Mouse (Mus musculus): ENCODE measurements around the gene Ube2b. TPM values are rescaled to one million over a fixed set of nuclear protein-coding genes. Genes with fewer than 3 reads are reported as not detected.

The Ube2b gene
- polyA plus RNA-seq, 1 experiment: 40.0 TPM

DNA sequence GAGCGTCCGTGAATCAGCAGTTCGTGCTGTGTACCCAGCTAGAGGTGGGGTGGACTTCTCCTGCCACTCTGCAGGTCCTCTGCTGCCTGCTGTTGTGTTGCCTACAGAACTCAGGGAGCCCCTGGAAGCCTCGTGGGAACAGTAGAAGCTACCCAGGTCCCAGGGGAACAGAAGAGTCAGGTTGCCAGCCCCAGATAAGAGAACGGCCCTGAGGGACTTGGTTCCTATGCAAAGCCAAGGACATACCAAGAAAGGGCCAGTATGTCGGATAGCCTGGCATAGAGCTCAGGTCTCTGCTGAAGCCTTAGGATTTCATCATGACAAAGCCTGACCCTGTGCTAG is 57.1 kb downstream of the Ube2b start:
- Histone ChIP-seq H3K9me3 (ENCODE audit: control insufficient read depth, low read length) (no peaks in the 10 kb centered on the region; the same call in 1 of the 2 replicates), H3K27me3 (ENCODE audit: control insufficient read depth) (no peaks in the 10 kb centered on the region), H3K4me1 (ENCODE audit: control insufficient read depth) (peaks cover 7% of the 10 kb centered on the region), H3K36me3 (ENCODE audit: control insufficient read depth) (no peaks in the 10 kb centered on the region), H3K4me3 (replicated peaks) (no peak overlapping the region)
- TF ChIP-seq TAL1 (IDR thresholded peaks at IDR 0.05; ENCODE audit: low read length): no peak
- no peak for TF ChIP-seq GATA1 (IDR thresholded peaks at IDR 0.05; ENCODE audit: low read length)

DNA sequence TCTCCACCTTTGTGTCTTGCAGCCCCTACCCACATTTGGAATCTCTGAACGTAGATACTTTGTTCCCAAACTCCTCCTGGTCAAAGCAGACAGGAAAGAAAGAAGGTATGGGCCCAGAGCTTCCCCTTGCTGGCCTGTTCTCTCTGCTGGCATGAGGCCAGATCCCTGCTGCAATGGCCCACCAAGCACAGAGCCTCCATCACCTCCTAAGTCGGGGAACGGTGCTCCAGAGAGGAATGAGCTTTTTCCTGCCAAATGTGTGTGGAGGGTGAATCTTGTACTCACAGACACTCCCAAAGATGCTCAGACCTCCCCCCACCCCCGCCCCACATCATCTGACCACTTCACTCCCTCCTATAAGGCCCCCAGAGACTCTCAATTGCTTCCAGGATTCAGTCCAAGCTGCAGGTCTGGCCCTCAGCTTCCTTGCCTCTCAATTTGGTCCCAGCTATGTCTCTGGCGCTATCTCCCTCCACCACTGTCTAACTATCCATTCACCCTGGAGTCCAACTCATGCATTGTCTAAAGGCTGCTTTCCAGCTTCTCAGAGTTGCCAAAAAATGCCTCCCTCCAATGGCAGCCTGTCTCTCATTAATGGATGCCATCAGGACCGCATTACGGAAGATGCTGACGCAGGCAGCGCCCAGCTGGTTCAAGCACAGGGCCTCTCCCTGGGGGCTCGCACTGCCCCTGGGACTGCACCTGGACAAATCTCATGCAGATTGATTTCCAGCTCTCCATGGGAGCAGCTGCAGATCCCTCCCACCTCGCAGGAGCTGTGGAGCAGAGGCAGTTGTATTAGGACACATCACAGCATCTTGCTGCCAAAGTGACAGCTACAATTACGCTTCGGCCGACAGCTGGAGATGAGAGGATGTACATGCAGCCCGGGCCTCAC is 57.7 kb downstream of the Ube2b start:
- no peak for TF ChIP-seq TAL1 (IDR thresholded peaks at IDR 0.05; ENCODE audit: low read length)
- no peak for TF ChIP-seq GATA1 (IDR thresholded peaks at IDR 0.05; ENCODE audit: low read length)

GRCm38 (mm10) chr11:51940511-51940955 is 60.0 kb downstream of the Ube2b start:
- Histone ChIP-seq H3K4me3 (replicated peaks) (no peak overlapping the region), H3K36me3 (ENCODE audit: control insufficient read depth) (no peaks in the 10 kb centered on the region), H3K4me1 (ENCODE audit: control insufficient read depth) (no peaks in the 10 kb centered on the region), H3K9me3 (ENCODE audit: control insufficient read depth, low read length) (no peaks in the 10 kb centered on the region; the same call in 1 of the 2 replicates), H3K27me3 (ENCODE audit: control insufficient read depth) (no peaks in the 10 kb centered on the region)
- TF ChIP-seq GATA1 (IDR thresholded peaks at IDR 0.05; ENCODE audit: low read length) (no peak), TAL1 (IDR thresholded peaks at IDR 0.05; ENCODE audit: low read length) (no peak)

More for the DNA sequence above, 57.7 kb downstream of the Ube2b start:
- Histone ChIP-seq H3K4me3 (replicated peaks) (no peak overlapping the region), H3K9me3 (ENCODE audit: control insufficient read depth, low read length) (no peaks in the 10 kb centered on the region; the same call in 1 of the 2 replicates), H3K27me3 (ENCODE audit: control insufficient read depth) (no peaks in the 10 kb centered on the region), H3K36me3 (ENCODE audit: control insufficient read depth) (no peaks in the 10 kb centered on the region), H3K4me1 (ENCODE audit: control insufficient read depth) (peaks cover 7% of the 10 kb centered on the region)

DNA sequence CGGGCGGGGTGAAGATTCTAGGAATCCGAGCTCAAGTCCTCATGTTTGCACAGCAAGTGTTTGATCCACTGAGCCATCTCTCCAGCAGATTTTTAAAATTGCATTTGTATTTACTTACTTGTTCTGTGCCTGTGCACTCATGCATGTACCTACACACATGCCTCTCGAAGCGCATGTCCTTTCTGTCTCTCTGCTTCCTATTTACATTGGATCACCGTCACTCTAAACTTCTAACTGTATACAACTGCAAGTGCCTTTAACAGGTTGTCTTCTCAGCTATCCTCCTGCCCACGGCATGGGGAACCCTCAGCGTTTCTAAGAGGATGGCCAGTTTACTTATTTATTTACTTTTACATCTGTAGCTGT is 61.0 kb downstream of the Ube2b start:
- no peak for TF ChIP-seq TAL1 (IDR thresholded peaks at IDR 0.05; ENCODE audit: low read length)
- TF ChIP-seq GATA1 (IDR thresholded peaks at IDR 0.05; ENCODE audit: low read length): no peak
- no peaks in the 10 kb centered on the region for H3K4me1 ChIP-seq (ENCODE audit: control insufficient read depth)

DNA sequence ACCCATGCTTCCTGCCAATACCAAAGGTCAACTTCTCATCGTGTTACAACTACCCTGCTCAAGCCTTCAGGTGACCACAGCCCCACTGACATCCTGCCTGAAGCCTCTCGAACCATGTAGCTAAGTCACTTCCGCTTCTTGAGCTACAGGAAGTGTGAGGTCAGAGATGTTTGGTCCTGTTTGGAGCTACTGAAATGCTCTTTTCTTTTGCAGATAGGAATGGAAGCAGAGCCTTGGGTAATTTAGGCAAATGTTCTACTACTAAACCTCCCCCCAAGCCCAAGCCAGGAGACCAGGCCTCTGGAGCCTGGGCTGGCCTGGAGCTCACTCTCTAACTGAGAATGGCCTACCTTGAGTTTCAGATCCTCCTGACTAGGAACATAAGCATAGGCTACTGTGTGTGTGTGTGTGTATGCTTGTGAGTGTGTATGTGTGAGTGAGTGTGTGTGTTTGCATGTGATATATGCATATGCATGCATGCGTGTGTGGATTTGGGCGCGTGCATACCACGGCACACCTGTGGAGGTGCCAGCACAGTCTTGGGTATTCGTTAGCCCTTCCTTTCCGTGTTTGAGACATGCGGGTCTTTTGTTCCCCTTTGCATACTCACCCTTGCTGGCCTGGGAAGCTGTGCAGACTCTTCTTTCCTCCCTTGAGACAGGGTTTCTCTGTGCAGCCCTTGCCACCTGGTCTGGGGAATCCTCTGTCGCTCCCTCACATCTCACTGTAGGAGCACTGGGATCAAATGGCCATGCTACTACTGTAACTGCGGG is 61.6 kb downstream of the Ube2b start:
- H3K9me3 ChIP-seq (ENCODE audit: control insufficient read depth, low read length): no peaks in the 10 kb centered on the region; the same call in 1 of the 2 replicates
- H3K27me3 ChIP-seq (ENCODE audit: control insufficient read depth): no peaks in the 10 kb centered on the region
- no peaks in the 10 kb centered on the region for H3K4me1 ChIP-seq (ENCODE audit: control insufficient read depth)
- TF ChIP-seq TAL1 (IDR thresholded peaks at IDR 0.05; ENCODE audit: low read length) (no peak), GATA1 (IDR thresholded peaks at IDR 0.05; ENCODE audit: low read length) (no peak)
- no peaks in the 10 kb centered on the region for H3K36me3 ChIP-seq (ENCODE audit: control insufficient read depth)
- H3K4me3 ChIP-seq (replicated peaks): no peak overlapping the region

More for the DNA sequence above, 61.0 kb downstream of the Ube2b start:
- Histone ChIP-seq H3K9me3 (ENCODE audit: control insufficient read depth, low read length) (no peaks in the 10 kb centered on the region; the same call in 1 of the 2 replicates), H3K27me3 (ENCODE audit: control insufficient read depth) (no peaks in the 10 kb centered on the region), H3K36me3 (ENCODE audit: control insufficient read depth) (no peaks in the 10 kb centered on the region), H3K4me3 (replicated peaks) (no peak overlapping the region)

- H3K4me1 ChIP-seq (ENCODE audit: control insufficient read depth): no peaks in the 10 kb centered on the region
- TF ChIP-seq GATA1 (IDR thresholded peaks at IDR 0.05; ENCODE audit: low read length) (no peak), TAL1 (IDR thresholded peaks at IDR 0.05; ENCODE audit: low read length) (no peak)
- no peak overlapping the region for H3K4me3 ChIP-seq (replicated peaks)
- no peaks in the 10 kb centered on the region; the same call in 1 of the 2 replicates for H3K9me3 ChIP-seq (ENCODE audit: control insufficient read depth, low read length)
- no peaks in the 10 kb centered on the region for H3K36me3 ChIP-seq (ENCODE audit: control insufficient read depth)
- H3K27me3 ChIP-seq (ENCODE audit: control insufficient read depth): no peaks in the 10 kb centered on the region
Measured at GRCm38 (mm10) chr11:51937361-51937781, 63.2 kb downstream of the Ube2b start.

DNA sequence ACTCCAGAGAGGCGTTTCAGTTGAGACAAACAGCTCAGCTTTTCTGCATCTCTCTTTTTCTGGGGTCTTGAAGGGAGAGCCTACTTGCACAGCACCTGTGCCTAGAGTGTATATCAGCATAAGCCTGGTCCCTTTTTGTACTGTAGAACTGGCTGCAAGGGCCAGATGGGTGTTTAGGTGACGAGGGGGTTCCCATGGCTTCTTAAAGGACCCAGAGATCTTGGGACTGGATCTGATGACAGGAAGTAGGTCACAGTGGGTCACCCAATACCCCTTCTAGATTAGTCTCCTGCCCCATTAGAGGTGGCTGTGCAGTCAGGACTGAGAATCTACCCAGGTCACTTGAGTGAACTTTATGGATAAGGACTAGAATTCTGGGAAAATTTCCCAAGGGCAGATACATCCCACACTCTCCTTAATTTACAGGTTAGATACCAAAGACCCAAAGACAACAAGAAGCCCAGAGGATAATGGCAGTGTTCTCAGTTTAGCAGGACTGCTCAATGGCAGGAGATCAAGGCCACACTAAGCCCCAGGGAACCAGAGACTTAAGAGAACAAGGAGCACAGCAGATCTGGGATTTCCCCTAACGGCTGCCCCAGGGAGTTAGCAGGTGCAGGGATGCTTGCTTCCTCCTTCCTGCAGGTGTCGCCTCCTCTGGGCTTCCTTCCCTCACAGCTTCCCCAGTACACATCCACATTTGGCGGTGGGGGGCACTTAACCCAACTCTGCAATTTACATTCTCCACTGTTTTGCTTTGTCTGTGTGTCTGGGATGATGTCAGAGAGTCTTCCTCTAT is 64.7 kb downstream of the Ube2b start:
- H3K4me1 ChIP-seq (ENCODE audit: control insufficient read depth): no peaks in the 10 kb centered on the region

More for the DNA sequence above, 64.7 kb downstream of the Ube2b start:
- peaks cover 2% of the 10 kb centered on the region; the same call in 1 of the 2 replicates for H3K9me3 ChIP-seq (ENCODE audit: control insufficient read depth, low read length)
- no peaks in the 10 kb centered on the region for H3K36me3 ChIP-seq (ENCODE audit: control insufficient read depth)
- H3K4me3 ChIP-seq (replicated peaks): no peak overlapping the region
- TF ChIP-seq TAL1 (IDR thresholded peaks at IDR 0.05; ENCODE audit: low read length): no peak
- no peak for TF ChIP-seq GATA1 (IDR thresholded peaks at IDR 0.05; ENCODE audit: low read length)
- no peaks in the 10 kb centered on the region for H3K27me3 ChIP-seq (ENCODE audit: control insufficient read depth)

Other genes starting within 250 kb of the Ube2b start
- 0.22 and 0.26 TPM in 2 replicates for gene Sec24a, start 237.1 kb downstream of the Ube2b start, polyA plus RNA-seq (2012)
- gene Sar1b, start 237.1 kb downstream of the Ube2b start, polyA plus RNA-seq (2012): 0.27 and 0.65 TPM in 2 replicates
- 0.18 and 0.19 TPM in 2 replicates for gene Jade2, start 143.1 kb downstream of the Ube2b start, polyA plus RNA-seq (2012)
- 1.8 and 2.1 TPM in 2 replicates for gene Cdkn2aipnl, start 33.1 kb downstream of the Ube2b start, polyA plus RNA-seq (2012)
- not detected in 2 replicates for gene Cdkl3, start 3.5 kb upstream of the Ube2b start, polyA plus RNA-seq (2012)
- 0.82 and 1.1 TPM in 2 replicates for gene Ppp2ca, start 97.9 kb upstream of the Ube2b start, polyA plus RNA-seq (2012)
- gene Olfr1373, start 144.8 kb upstream of the Ube2b start, polyA plus RNA-seq (2012): not detected in 2 replicates
- not detected in 2 replicates for gene Olfr1371, start 213.2 kb upstream of the Ube2b start, polyA plus RNA-seq (2012)
- 1.5 and 2.3 TPM in 2 replicates for gene Skp1a, start 231.2 kb upstream of the Ube2b start, polyA plus RNA-seq (2012)

All from erythroblast, embryonic 14.5 days (primary cell).